Mouse (Mus musculus) c-Kit-positive CD71-negative TER-119-negative erythroid progenitor cells, embryonic 14.5 days (primary cell): ENCODE results near the gene Ddx39.

Experiments
- DNase-seq: peaks from one replicate; pipeline ENCODE4 v3.0.0-alpha.2; 2013; ENCODE audit warnings: low read depth

Ddx39 gene

DNA sequence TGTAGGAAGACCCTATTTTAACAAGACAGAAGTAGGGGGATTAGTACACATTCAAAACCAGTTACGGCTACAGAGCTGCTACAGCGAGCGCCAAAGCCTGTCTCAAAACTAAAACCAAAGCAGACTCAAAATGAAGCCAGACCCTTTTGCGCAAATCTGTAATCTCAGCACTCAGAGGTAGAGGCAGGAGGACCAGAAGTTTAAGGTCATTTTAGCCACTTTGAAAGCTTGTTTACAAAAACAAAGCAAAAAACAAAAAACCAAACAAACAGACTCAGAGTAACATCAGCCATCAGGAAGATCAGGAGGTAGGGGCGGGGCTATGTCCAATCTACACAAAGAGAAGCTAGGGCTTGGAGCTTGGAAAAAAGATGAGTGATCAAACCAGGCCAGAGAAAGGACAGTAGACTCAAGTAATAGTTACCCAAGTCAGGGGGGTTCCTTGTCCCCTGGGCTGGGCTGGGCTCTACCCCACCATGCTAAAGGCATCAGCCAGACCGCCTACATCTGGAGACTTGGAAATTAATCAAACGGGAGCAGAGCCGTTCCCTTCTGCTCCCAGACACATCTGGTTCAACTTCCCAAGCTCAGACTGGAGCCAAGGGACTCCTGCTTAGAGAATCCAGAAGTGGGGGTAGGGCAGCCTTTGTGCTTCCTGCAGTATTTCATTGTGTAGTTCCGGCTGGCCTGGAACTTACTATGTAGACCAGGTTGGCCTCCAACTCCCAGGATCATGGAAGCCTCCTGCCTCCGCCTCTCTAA is 24.2 kb downstream of the Ddx39 start:
- no peak for DNase-seq

DNA sequence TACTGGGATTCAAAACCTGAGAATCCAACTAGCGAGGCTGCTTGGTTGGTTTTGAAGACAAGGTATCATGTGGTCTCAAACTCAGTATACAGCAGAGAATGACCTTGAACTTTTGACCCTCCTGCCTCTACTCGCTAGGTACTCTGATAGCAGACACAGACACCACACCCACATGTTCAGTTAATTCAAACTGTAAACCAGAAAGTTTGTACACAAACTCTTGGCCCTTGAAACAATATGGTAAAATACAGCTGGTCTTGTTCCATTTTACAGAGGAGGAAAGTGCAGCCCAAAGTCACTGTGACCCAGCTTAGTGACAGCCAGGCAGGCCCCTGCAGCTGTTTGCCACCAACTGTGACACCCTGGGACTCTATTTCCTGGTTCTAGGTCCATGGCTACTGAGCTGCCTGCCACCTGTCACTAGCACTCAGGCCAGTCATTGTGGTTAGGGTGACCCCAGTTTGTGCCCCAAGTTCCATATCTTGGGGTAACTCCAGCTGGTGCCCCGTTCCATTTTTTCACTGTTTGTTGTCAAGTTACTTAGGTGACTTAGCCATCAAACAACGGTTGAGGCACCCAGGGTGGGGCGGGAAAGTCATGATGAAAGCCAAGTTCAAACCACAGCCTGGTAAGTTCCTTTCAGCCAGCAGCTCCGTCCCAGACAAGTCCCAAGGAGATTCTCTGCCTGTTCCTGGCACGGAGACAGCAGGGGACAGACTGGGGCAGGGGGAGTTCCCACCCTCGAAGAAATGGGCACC is 24.9 kb downstream of the Ddx39 start:
- peak; percentile 79 for DNase-seq

DNA sequence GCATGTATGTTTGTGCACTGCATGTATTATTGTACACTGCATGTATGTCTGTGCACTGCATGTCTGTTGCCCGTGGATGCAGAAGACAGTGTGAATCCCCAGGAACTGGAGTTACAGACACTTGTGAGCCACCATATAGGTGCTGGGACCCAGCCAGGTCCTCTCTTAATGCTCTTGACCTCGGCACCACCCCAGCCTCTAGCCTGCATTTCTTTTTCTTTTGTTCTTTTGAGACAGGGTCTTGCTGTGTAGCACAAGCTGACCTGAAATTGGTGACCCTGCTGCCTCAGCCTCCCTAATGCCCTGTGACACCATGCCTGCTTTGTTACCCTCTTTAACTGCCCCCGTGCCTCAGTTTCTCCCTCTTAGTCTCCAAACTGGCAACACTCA is 25.6 kb downstream of the Ddx39 start:
- no peak for DNase-seq

DNA sequence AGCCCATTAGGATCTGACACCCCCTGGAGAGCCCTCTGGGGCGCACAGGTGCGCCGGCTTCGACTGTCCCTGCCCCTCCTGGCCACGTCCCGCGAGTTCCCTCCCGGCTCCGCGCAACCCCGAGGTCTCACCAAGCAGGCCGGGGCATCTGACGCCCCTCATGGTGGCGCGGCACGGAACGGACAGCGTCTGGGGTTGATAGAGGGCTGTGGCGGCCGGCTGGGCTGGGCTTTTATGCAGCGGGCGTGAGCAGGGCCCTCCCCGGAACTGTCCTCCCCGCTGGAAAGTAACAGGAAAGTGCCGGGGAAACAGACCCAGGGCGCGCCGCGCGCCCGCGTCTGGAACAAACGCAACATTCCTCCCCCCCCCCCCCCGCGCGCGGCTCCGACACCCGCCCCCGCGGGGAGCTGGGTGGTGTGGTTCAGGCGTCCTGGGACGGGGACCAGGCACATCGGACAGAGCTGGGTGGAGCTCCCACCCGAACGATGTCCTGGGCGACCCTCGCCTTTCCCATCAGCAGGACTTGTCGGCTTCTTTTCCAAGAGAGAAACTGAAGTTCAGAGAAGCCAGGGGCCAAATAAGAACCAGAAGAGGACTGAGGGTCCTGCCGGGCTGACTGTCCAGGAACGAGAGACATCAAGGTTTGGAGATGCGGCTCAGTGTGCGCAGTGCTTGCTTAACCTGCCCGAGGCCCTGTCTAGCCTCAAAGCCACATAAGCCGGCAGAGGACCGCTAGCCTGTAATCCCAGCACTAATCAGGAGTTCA is 26.2 kb downstream of the Ddx39 start, which contains the start of gene Adgre5:
Gene Adgre5, minus strand, starts transcription at position 351 of the 766 bp plus-strand sequence.
- no peak for DNase-seq

DNA sequence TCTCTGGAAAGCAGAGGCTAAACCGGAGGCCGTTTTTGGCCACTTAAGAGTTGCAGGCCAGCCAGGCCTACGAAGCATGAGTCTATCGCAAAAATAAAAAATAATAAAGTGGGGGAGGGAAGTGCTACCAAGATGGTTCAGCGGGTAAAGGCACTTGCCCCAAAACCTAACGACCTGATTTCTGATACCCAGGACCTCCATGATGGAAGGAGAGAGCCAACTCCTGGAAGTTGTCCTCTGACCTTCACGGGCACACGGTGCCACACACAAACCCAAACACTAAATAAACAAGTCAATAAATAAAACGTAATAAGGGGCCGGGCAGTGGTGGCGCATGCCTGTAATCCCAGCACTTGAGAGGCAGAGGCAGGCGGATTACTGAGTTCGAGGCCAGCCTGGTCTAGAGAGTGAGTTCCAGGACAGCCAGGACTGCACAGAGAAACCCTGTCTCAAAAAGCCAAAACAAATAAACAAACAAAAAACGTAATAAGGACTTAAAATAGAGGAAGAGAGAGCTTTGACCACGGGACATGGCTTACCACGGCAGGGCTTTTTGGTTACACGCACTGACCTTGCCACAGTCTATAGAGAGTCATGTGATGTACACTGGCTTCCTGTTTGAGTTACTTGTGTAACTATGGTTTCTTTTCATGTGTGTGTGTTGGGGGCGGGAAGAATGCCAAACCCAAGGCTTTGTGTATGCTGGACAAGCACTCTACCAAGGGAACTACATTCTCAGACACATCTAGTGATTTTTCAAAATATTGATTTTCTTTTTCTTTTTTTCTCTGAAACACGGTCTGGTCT is 27.1 kb downstream of the Ddx39 start:
- DNase-seq, result no peak

DNA sequence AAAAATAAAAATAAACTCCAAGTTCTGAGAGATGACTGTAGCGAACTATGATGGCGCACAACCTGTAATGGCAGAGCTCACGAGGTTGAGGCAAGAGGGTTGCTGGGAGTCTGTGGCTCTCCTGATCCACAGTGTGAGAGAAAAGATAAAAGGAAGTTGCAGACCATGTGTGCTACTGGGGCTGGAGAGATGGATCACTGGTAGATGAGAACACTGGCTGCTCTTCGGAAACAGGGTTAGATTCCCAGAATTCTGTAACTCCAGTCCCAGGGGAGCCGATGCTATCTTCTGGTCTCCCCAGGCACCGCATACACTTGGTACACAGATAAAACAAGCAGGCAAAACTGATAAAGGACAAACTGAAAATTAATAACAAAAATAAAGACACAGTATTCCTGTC is 28.0 kb downstream of the Ddx39 start:
- no peak for DNase-seq

DNA sequence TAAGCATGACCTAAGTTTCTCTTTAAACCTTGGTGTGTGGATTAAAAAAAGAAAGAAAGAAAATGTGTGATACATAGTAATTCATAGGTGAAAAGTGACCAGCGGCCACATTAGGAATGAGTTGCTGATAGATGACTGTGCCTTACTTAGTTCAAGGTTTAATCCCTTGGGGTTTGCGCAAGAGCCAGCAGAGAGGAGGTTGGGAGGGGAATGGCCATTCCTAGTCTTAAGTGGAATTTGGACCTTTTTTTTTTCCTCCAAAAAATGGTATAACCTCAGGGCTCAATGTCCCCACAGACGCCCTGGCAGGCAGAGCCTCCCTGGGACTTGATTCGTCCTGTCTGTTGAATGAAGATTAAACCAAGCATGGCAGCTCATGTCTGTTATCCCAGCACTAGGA is 29.1 kb downstream of the Ddx39 start:
- DNase-seq, result no peak

DNA sequence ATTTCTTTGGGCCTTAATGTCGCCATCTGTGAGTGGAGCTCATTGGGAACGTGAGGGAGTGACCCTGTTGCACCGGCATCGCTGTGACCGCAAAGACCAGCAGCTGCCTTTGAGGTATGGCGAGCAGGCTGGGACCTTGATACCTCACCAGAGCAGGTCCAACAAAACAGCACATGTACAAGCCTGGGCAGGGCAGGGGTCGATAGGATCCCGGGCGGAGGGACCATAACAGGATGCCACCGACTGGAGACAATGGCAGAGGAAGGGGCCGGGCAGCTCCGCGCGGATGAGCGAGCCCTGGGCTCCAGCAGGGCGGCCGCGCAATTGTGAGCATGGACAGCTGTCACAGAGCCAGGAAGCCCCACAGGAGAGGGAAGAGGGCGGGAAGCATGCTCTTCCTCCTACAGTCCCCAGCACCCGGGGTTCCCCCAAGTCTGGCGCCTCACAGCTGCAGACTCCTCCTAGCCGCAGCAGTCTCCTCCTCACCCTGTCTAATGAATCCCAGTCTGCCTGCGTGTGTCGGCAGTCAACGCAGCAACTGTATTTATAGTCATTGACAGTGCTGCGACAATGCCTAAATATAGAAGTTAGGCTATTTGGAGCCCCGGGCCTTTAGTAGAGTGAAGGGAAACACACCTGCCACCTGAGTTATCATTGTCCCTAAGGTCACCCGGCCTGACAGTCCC is 32.8 kb downstream of the Ddx39 start:
- DNase-seq, result no peak

DNA sequence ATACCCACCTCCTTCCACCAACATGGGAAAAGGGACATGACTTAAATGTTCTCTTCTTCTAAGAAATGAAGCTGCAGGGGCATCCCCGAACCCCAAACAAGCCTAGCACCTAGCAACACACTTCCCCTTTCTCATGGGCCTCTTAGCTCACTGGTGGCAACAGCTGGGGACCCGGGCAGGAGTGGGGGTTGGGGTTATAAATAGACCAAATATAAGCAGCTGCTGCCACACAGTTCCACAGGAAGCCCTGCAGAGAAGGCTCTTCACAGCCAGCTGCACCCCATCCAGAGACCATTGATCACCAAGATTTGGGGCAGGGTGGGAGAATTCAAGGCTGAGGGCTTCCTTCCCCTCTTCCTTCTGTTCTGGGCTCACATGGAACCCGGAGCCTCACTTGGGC is 33.7 kb downstream of the Ddx39 start:
- DNase-seq, result peak; percentile 79

DNA sequence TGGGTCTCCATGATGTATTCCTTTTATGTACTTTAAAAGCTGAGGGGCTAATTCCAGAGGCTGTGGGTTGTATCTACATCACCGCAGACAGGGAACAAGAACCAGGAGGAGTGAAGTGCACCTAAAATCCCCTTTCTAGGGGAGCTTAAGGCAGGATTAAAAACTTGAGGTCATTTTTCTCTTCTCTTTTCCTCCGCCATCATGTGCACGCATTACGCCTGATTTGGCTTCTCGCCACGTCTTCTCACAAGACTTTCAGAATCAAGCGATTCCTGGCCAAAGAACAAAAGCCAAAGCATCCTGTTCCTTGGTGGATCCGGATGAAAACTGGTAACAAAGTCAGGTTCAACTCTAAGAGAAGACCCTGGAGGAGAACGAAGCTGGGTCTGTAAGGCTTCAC is 34.3 kb downstream of the Ddx39 start:
- DNase-seq, result no peak

DNA sequence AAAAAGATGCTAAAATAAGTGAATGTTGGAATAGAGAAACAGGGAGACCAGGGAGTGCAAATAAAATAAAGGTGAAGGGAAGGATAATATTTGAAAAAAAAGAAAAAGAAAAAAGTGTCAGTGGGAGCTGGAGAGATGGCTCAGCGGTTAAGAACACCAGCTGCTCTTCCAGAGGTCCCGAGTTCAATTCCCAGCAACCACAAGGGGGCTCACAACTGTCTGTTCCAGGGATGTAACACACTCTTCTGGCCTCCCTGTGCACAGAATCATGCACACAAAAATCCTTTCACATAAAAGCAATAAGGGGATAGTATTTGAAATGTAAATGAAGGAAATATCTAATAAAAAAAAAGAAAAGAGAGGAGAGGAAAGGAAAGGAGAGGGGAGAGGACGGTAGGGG is 39.2 kb downstream of the Ddx39 start:
- no peak for DNase-seq

DNA sequence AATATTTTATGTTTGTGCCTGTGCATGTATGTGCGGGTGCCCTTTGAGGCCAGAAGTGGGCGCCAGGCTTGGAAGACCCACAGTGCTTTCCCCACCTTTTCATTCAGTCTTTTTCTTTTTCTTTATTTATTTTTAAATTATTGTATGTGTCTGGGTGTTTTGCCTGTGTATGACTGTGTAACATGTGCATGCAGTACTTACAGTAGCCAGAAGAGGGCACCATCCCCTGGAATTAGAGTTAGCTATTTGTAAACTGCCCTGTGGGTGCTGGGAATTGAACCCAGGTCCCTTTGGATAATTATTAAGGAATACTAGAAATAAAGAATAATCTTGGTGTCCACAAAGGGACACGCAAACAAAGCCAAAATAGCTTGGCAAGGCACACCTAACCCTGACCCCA is 41.3 kb downstream of the Ddx39 start:
- no peak for DNase-seq

DNA sequence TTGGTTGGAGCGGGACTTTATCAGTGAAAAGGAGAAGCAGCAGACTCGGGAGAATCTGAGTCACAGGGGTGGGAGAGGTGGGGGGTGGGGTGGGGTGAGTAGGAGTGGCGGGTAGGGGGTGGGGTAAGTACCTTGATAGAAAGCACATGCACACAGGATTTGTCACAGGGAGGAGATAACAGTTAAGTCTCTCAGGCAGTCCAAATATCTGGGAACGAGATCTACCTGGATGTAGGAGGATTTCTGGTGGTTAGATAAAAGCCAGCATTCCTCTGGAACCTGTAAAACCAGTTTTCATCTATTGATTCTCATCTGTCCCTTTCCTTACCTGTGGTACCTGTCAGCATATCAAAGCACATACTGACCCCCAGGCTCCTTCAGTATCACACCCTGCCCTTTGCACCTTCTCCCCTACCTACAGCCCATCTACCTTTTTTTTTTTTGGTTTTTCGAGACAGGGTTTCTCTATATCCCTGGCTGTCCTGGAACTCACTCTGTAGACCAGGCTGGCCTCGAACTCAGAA is 42.2 kb downstream of the Ddx39 start:
- DNase-seq, result no peak

DNA sequence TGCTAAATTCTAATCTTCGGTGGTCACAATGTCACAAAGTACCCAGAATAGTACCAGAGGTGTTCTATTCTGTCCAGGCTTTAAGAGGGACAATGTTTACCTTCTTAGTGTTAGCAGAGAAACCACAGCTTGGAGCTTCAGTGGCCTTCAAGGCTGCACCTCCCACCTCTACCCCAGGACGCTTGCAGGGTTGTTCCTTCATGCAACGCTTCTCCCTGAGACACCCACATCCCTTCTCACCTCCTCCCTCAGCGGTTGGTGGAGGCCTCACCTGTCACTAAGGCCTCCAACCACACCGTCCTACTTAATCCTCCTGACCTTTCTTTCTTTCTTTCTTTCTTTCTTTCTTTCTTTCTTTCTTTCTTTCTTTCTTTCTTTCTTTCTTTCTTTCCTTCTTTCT is 43.3 kb downstream of the Ddx39 start:
- DNase-seq, result no peak

DNA sequence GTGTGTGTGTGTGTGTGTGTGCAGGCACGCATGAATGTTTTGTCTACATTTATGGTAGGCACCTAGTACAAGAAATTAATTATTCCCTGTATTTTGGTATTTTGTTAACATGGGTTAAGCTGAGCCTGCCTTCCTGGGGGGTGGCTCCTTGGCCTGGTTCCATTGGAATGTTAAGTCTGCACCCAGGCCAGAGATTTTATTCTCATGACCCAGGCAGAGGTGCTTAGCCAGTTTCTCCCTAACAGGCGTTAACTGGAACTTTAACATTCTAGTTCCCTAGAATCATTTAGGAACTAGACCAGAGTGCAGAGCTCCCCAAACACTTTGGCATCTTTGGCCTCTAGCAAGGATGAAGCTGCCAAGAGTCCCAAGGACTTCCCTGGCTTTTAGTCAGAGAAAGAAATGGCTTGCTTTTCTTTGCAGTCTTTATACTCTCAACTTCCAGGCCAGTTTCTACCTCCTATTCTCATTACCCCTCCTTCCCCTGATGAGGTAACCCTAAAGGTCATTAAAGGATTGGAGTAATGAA is 44.3 kb downstream of the Ddx39 start:
- DNase-seq, result no peak

DNA sequence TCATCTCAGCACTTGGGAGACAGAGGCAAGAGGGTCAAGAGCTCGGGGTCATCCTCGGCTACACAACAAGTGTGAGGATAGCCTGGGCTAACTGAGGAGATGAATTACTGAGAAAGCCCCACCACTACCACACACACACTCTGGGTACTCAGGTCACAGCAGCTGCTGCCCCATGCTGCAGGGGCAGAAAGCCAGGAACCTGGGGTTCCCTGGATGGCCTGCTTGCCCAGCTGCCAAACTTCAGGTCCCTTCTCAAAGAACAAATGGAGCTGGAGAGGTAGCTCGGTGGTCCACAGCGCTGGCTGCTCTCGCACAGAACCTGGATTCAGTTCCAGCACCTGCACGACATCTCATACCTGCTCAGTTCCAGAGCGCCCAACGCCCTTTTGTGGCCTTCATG is 49.1 kb downstream of the Ddx39 start:
- no peak for DNase-seq

DNA sequence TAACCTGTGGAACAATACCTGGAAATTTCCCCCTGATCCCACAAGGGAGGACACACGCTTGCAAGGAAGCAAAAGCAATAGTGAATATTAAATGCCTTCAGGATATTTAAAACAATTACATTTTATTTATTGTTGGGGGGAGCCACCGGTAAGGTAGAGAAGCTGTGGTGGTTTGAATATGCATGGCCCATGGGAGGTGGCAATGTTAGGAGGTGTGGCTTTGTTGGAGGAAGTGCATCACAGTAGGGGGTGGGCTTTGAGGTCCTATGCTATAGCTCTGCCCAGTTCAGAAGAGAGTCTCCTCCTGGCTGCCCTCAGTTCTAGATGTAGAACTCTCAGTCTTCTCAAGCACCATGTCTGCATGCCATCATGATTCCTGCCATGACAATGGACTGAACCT is 49.7 kb downstream of the Ddx39 start:
- no peak for DNase-seq

DNA sequence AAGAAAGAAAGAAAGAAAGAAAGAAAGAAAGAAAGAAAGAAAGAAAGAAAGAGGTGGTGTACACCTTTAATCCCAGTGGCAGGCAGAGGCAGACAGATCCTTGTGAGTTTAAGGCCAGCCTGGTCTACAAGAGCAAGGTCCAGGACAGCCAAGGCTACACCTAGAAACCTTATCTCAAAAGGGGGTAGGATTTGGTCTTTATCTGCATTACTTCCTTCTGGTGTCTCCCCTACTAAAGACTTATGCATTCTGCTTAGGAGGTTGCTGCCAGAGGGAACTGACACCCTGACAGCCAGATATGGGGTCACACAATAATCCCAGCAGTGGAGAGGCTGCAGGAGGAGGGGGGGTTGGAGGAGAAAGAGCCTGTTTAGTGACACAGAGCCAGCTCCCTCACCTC is 50.7 kb downstream of the Ddx39 start:
- DNase-seq, result no peak

DNA sequence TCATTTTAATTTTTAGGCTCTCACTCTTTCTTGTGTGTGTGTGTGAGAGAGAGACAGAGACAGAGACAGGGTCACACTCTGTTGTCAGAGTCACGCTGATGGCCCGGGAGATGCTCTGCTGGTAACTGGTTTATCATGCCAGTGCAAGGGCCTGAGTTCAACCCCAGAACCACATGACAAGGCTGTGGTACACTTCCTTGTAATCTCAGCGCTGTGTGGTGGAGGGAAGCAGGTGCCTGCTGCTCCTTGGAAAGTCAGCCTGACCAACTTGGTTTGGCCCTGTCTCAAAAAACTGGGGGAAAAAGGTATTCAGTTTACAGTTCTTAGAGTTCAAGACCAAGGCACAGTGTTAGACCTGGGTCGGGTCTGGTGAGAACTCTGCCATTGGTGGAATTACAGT is 52.5 kb downstream of the Ddx39 start:
- DNase-seq, result no peak

DNA sequence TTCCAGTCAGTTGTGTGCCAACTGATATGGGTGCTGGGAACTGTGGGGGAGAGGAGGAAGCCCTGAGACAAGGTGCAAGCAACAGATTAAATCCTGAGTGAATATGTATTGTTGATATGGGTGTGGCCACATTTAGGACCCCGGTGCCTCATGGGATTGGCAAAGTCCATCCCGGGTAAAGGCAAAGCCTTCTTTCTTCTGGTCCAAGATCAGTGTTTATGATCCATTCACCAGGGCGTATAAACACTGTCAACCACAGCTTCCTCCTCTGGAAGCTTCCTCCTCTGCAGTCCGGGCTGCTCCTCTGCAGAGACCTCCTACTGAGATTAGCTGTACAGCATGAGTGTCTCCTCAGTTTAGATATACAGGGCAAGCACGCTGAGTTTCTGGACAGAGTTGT is 53.5 kb downstream of the Ddx39 start:
- DNase-seq, result no peak

DNA sequence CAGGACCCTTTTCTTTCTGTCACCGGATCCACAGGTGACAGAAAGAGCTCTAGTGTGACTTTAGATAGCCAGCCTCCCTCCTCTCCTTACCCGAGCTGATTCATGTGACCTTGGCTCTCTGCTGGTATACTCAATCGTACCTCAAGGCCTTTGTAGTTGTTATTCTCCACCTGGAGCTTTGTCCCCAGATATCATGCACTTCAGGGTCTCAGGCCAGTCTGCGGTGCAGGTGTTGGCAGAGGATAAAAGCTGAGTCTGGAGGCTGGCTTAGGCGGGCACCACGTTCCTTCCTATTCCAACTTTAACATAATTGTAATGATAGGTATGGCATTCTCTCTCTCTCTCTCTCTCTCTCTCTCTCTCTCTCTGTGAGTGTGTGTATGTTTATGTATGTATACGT is 54.7 kb downstream of the Ddx39 start:
- no peak for DNase-seq
